Mouse (Mus musculus): ENCODE measurements around the gene Adgrl3. TPM values are rescaled to one million over a fixed set of nuclear protein-coding genes. Genes with fewer than 3 reads are reported as not detected.

The Adgrl3 gene
- polyA plus RNA-seq, 1 experiment from 2014 or later = 24.5 TPM

DNA sequence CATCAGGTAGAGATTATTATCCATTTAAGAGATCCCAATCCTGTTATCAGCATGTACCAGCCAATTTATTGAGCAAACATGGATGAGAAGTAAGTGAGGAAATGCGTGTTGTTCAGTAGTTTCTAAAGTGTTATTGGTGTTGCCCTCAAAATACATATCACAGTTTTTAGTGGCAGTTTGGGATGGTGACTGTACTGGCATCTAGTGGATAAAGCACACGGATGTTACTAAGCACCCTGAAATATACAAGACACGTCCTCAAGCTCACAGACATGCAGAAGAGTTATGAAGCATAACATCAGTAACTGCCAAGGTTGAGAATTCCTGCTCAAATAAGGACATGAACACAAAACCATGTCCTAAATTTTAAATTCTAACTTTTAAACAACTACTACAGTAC is 601.8 kb downstream of the Adgrl3 start:
- no peaks in the 10 kb centered on the region for H3K9me3 ChIP-seq (replicated peaks; ENCODE audit: control insufficient read depth, low read length)
- no peak for ATAC-seq
- no peaks in the 10 kb centered on the region for H3K36me3 ChIP-seq (ENCODE audit: control insufficient read depth, insufficient read depth, low read length)
- H3K27ac ChIP-seq (ENCODE audit: low read depth, low read length) = no peak overlapping the region
- H3K4me3 ChIP-seq (ENCODE audit: low read depth, low read length) = no peak overlapping the region
- no peaks in the 10 kb centered on the region for H3K27me3 ChIP-seq (replicated peaks; ENCODE audit: control insufficient read depth, insufficient read depth, low read length)
- 85% methylated on average over 3 of the region's 3 CpGs for WGBS
- no peak for DNase-seq (ENCODE audit: low spot score)
- H3K4me1 ChIP-seq (ENCODE audit: control insufficient read depth, insufficient read depth, low read length) = no peaks in the 10 kb centered on the region
- H3K9ac ChIP-seq (ENCODE audit: low read length) = no peak overlapping the region
- no peak overlapping the region for H3K4me2 ChIP-seq (ENCODE audit: low read length)

DNA sequence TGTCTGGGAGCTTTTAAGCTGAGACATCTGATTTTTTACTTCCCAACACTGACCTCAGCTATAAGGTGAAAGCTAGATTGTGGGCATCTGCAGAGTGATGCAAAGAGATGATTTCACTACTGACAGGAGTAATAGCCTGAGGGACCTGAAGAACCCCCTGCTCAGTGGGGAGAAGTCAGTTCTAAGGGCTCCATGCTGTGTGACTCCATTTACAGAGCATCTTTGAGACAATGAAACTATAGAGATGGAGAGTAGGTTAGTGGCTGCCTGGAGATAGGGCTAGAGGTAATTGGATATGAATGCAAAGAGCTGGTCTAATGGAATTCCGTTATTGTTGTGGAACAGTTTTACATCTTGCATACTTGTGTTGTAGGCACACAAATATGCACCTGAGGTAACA is 603.9 kb downstream of the Adgrl3 start:
- H3K9ac ChIP-seq (ENCODE audit: low read length) = no peak overlapping the region
- ATAC-seq = no peak
- H3K36me3 ChIP-seq (ENCODE audit: control insufficient read depth, insufficient read depth, low read length) = no peaks in the 10 kb centered on the region
- no peaks in the 10 kb centered on the region for H3K9me3 ChIP-seq (replicated peaks; ENCODE audit: control insufficient read depth, low read length)
- 16% methylated on average over 1 of the region's 1 CpGs for WGBS
- H3K27ac ChIP-seq (ENCODE audit: low read depth, low read length) = no peak overlapping the region
- no peak overlapping the region for H3K4me2 ChIP-seq (ENCODE audit: low read length)
- H3K27me3 ChIP-seq (replicated peaks; ENCODE audit: control insufficient read depth, insufficient read depth, low read length) = no peaks in the 10 kb centered on the region
- no peak overlapping the region for H3K4me3 ChIP-seq (ENCODE audit: low read depth, low read length)
- no peak for DNase-seq (ENCODE audit: low spot score)
- H3K4me1 ChIP-seq (ENCODE audit: control insufficient read depth, insufficient read depth, low read length) = no peaks in the 10 kb centered on the region

- DNase-seq (ENCODE audit: low spot score) = no peak
- WGBS = 69% methylated on average over 2 of the region's 2 CpGs
- ATAC-seq = no peak
- Histone ChIP-seq H3K9me3 (replicated peaks; ENCODE audit: control insufficient read depth, low read length) (no peaks in the 10 kb centered on the region), H3K4me1 (ENCODE audit: control insufficient read depth, insufficient read depth, low read length) (0 out of 2 replicates have a peak, but pooled peaks cover 3% of the 10 kb centered on the region), H3K27me3 (replicated peaks; ENCODE audit: control insufficient read depth, insufficient read depth, low read length) (no peaks in the 10 kb centered on the region), H3K36me3 (ENCODE audit: control insufficient read depth, insufficient read depth, low read length) (no peaks in the 10 kb centered on the region), H3K27ac (ENCODE audit: low read depth, low read length) (no peak overlapping the region), H3K4me3 (ENCODE audit: low read depth, low read length) (no peak overlapping the region), H3K9ac (ENCODE audit: low read length) (no peak overlapping the region), H3K4me2 (ENCODE audit: low read length) (no peak overlapping the region)
Measured at GRCm38 (mm10) chr5:81636169-81636568, 616.2 kb downstream of the Adgrl3 start.

- H3K9me3 ChIP-seq (replicated peaks; ENCODE audit: control insufficient read depth, low read length) = no peaks in the 10 kb centered on the region
- no peak for ATAC-seq
- H3K4me1 ChIP-seq (ENCODE audit: control insufficient read depth, insufficient read depth, low read length) = 0 out of 2 replicates have a peak, but pooled peaks cover 3% of the 10 kb centered on the region
- no peaks in the 10 kb centered on the region for H3K36me3 ChIP-seq (ENCODE audit: control insufficient read depth, insufficient read depth, low read length)
- no peak overlapping the region for H3K4me2 ChIP-seq (ENCODE audit: low read length)
- WGBS = 97% methylated on average over 2 of the region's 2 CpGs
- H3K27ac ChIP-seq (ENCODE audit: low read depth, low read length) = no peak overlapping the region
- DNase-seq (ENCODE audit: low spot score) = no peak
- no peak overlapping the region for H3K9ac ChIP-seq (ENCODE audit: low read length)
- no peaks in the 10 kb centered on the region for H3K27me3 ChIP-seq (replicated peaks; ENCODE audit: control insufficient read depth, insufficient read depth, low read length)
- H3K4me3 ChIP-seq (ENCODE audit: low read depth, low read length) = no peak overlapping the region
Measured at GRCm38 (mm10) chr5:81638422-81638821, 618.5 kb downstream of the Adgrl3 start.

DNA sequence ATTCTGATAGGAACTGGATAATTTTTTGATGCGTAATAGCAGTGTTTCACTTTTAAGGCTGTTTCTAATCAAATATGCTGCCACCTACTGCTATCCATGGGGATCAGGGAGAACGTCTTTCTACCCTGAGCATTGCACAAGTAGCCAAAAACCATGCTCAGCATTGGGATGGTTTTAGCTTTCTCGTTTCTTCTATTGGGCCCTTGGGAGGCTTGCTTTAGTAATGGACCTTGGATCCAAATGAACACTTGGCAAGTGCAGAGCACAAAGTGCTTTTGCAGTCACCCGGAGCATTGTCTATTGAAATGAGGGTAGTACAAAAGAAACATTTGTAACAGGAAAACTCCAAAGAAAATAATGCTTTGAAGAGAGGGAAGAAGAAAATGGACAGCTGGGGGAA is 620.2 kb downstream of the Adgrl3 start:
- Histone ChIP-seq H3K27me3 (replicated peaks; ENCODE audit: control insufficient read depth, insufficient read depth, low read length) (no peaks in the 10 kb centered on the region), H3K4me3 (ENCODE audit: low read depth, low read length) (no peak overlapping the region), H3K4me2 (ENCODE audit: low read length) (no peak overlapping the region), H3K36me3 (ENCODE audit: control insufficient read depth, insufficient read depth, low read length) (no peaks in the 10 kb centered on the region), H3K9ac (ENCODE audit: low read length) (no peak overlapping the region), H3K27ac (ENCODE audit: low read depth, low read length) (no peak overlapping the region), H3K4me1 (ENCODE audit: control insufficient read depth, insufficient read depth, low read length) (0 out of 2 replicates have a peak, but pooled peaks cover 3% of the 10 kb centered on the region), H3K9me3 (replicated peaks; ENCODE audit: control insufficient read depth, low read length) (no peaks in the 10 kb centered on the region)
- DNase-seq (ENCODE audit: low spot score) (peak; percentile 11), ATAC-seq (no peak)
- 51% methylated on average over 4 of the region's 4 CpGs for WGBS

- no peak for ATAC-seq
- H3K36me3 ChIP-seq (ENCODE audit: control insufficient read depth, insufficient read depth, low read length) = no peaks in the 10 kb centered on the region
- 91% methylated on average over 5 of the region's 5 CpGs for WGBS
- no peak overlapping the region for H3K4me3 ChIP-seq (ENCODE audit: low read depth, low read length)
- H3K27ac ChIP-seq (ENCODE audit: low read depth, low read length) = no peak overlapping the region
- no peaks in the 10 kb centered on the region for H3K9me3 ChIP-seq (replicated peaks; ENCODE audit: control insufficient read depth, low read length)
- H3K4me1 ChIP-seq (ENCODE audit: control insufficient read depth, insufficient read depth, low read length) = no peaks in the 10 kb centered on the region
- no peaks in the 10 kb centered on the region for H3K27me3 ChIP-seq (replicated peaks; ENCODE audit: control insufficient read depth, insufficient read depth, low read length)
- no peak overlapping the region for H3K9ac ChIP-seq (ENCODE audit: low read length)
- no peak for DNase-seq (ENCODE audit: low spot score)
- H3K4me2 ChIP-seq (ENCODE audit: low read length) = no peak overlapping the region
Measured at GRCm38 (mm10) chr5:81645557-81645956, 625.6 kb downstream of the Adgrl3 start.

DNA sequence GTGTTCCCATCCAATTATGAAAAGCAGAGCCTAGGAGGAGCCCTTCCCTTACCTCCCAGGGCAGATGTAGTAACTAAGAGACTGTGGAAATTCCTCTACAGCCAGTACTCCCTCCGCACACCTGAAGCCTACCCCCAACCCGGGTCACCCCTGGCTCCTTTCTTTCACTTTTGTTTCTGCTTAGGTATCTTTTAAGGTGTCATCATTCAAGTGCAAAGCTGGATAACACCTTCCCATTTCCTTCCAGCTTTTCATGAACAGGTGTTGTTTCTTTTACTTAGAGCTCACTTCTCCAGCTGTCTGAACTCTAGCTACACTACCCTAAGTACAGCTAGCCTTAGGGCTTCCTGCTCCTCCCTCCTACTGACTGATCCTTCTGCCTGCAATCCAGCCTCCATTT is 634.0 kb downstream of the Adgrl3 start:
- no peak for DNase-seq (ENCODE audit: low spot score)
- H3K4me1 ChIP-seq (ENCODE audit: control insufficient read depth, insufficient read depth, low read length) = no peaks in the 10 kb centered on the region
- ATAC-seq = no peak
- no peak overlapping the region for H3K4me2 ChIP-seq (ENCODE audit: low read length)
- WGBS = 50% methylated on average over 2 of the region's 2 CpGs
- H3K4me3 ChIP-seq (ENCODE audit: low read depth, low read length) = no peak overlapping the region
- no peak overlapping the region for H3K27ac ChIP-seq (ENCODE audit: low read depth, low read length)
- no peaks in the 10 kb centered on the region for H3K9me3 ChIP-seq (replicated peaks; ENCODE audit: control insufficient read depth, low read length)
- H3K27me3 ChIP-seq (replicated peaks; ENCODE audit: control insufficient read depth, insufficient read depth, low read length) = no peaks in the 10 kb centered on the region
- no peak overlapping the region for H3K9ac ChIP-seq (ENCODE audit: low read length)
- H3K36me3 ChIP-seq (ENCODE audit: control insufficient read depth, insufficient read depth, low read length) = no peaks in the 10 kb centered on the region

GRCm38 (mm10) chr5:81661611-81662390 is 641.9 kb downstream of the Adgrl3 start:
- Histone ChIP-seq H3K36me3 (ENCODE audit: control insufficient read depth, insufficient read depth, low read length) (no peaks in the 10 kb centered on the region), H3K9me3 (replicated peaks; ENCODE audit: control insufficient read depth, low read length) (0 out of 2 replicates have a peak, but pooled peaks cover 4% of the 10 kb centered on the region), H3K27me3 (replicated peaks; ENCODE audit: control insufficient read depth, insufficient read depth, low read length) (no peaks in the 10 kb centered on the region), H3K4me3 (ENCODE audit: low read depth, low read length) (no peak overlapping the region), H3K4me1 (ENCODE audit: control insufficient read depth, insufficient read depth, low read length) (peaks cover 5% of the 10 kb centered on the region; the same call in 1 of the 2 replicates), H3K27ac (ENCODE audit: low read depth, low read length) (no peak overlapping the region), H3K9ac (ENCODE audit: low read length) (no peak overlapping the region), H3K4me2 (ENCODE audit: low read length) (no peak overlapping the region)
- DNase-seq (ENCODE audit: low spot score) (peak; percentile 59), ATAC-seq (no peak)
- 23% methylated on average over 6 of the region's 6 CpGs for WGBS

- DNase-seq (ENCODE audit: low spot score) (peak; percentile 58), ATAC-seq (peak; percentile 58; the same call in 1 of the 2 replicates)
- Histone ChIP-seq H3K4me1 (ENCODE audit: control insufficient read depth, insufficient read depth, low read length) (no peaks in the 10 kb centered on the region), H3K27me3 (replicated peaks; ENCODE audit: control insufficient read depth, insufficient read depth, low read length) (peaks cover 5% of the 10 kb centered on the region; the same call in 1 of the 2 replicates), H3K36me3 (ENCODE audit: control insufficient read depth, insufficient read depth, low read length) (no peaks in the 10 kb centered on the region), H3K4me2 (ENCODE audit: low read length) (no peak overlapping the region), H3K9ac (ENCODE audit: low read length) (no peak overlapping the region), H3K4me3 (ENCODE audit: low read depth, low read length) (no peak overlapping the region), H3K9me3 (replicated peaks; ENCODE audit: control insufficient read depth, low read length) (0 out of 2 replicates have a peak, but pooled peaks cover 5% of the 10 kb centered on the region), H3K27ac (ENCODE audit: low read depth, low read length) (no peak overlapping the region)
- WGBS = 5% methylated on average over 4 of the region's 4 CpGs
Measured at GRCm38 (mm10) chr5:81671025-81671424, 651.1 kb downstream of the Adgrl3 start.

All from forebrain, embryonic 14.5 days (tissue).